Mouse (Mus musculus): Measurements from ENCODE around the gene Ubap2.

Gene Ubap2

DNA sequence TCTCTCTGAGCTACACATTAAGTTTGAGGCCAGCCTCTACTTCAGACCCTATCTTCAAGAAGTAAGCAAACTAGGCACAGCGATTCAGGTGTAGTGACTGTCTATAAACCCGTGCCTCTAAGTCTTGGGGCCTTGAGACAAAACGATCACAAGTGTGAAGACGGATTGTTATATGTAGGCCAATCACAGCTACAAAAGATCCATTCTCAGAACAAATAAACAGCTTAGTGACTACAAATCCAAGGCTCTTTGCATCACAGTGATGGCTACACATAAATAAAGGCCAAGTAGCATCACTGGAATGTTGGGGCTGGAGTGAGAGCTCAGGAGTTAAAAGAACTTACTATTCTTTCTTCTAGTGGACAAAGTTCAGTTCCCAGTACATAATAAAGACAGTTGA, 15.9 kb downstream of the Ubap2 start:
- no peak for DNase-seq

DNA sequence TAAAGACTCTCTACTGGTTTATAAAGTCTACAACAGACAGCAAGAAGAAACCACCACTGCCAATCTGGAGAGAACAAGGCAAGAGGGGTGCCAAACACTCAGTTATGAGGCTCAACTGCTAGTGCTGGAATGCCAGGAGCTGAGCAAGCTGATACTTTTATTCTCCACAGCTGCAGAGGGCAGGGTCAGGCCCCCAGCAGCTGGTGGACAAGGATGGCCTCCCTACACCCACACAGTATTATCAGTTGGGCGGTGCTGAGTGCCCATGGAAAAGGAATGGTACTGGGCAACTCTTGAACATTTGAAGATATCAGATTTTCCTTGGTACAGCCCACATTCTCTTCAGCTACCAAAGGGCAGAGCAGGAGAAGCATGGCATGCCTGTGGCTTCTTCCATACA, 17.2 kb downstream of the Ubap2 start:
- DNase-seq, result no peak

DNA sequence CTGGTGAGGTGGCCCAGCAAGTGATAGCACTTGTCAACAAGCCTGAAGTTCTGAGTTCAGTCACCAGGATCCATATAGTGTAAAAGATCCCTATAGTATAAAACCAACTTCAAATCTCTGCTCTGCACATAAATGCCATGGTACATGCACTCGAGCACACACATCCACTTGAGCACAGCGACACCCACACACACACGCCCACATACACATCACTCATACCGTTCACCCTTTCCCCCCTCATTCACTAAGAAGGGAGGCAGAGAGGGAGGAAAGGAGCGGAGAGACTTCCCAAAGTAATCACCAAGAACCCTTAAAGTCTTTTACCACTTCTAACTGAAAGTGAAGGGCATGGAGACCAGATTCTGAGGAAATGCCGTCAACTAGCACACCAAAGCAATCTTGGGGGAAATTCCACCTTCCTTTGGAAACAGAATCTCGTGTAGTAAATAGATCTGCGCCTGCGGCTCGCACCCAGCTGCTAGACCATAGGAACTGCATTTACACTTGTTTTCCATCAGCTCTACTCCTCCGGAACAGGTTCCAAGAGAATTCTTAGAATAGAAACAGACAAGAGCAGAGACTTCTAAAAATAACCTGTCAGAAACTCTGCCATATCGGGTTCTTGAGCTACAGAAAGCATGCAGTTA, 19.3 kb downstream of the Ubap2 start:
- no peak for DNase-seq

DNA sequence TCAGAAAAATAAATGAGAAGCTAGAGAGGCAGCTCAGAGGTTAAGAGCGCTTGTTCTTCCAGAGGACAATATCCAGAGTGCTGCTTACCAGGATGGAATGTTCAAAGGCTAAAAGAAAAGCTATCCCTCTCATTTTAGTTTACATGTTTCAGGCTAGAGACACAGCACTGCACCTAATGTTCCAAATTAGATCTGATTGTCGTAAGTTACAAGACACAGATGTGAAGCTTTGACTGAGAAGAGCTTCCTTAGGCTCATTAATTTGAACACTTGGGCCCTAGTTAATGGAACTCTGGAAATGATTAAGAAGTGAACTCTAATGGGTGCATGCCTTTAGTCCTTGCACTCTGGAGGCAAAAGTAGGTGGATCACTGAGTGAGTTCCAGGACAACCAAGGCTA, 21.2 kb downstream of the Ubap2 start:
- DNase-seq, result peak in 1 of 2 experiments; percentile 25

DNA sequence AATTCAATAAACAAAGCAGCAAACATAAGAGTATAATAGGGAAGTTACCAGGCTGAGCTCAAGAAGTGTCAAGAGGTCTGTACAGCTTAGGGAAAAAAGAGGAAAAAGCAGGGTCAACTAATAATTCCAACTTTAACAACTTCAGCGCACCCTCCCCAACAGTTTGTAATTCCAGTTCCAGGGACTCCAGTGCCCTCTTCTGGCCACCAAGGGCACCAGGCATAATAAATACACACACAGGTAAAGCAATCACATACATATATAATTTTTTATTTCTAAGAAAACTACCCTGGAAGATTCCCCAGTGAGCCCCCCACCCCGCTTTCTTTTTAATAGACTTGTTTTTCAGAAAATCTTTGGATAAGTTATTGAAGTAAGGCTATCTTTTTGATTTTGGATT, 29.5 kb downstream of the Ubap2 start:
- no peak for DNase-seq

DNA sequence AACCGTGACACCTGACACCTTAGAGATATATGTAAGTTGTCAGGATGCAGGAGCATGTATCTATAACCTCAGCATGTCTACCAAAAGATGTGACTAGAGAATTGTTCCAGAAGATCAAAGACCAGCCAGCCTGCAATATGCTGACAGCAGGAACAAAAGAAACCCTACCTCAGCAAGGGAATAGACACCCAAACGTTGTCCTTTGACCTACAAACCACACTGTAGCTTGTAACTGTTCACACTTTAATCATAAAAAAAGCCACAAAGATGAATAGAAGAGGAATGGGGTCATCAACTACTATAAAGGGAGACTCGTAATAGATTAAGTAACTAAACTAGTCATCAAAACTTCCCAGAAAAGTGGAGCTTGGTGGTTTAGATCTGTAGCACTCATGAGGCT, 34.0 kb downstream of the Ubap2 start:
- DNase-seq, result no peak

DNA sequence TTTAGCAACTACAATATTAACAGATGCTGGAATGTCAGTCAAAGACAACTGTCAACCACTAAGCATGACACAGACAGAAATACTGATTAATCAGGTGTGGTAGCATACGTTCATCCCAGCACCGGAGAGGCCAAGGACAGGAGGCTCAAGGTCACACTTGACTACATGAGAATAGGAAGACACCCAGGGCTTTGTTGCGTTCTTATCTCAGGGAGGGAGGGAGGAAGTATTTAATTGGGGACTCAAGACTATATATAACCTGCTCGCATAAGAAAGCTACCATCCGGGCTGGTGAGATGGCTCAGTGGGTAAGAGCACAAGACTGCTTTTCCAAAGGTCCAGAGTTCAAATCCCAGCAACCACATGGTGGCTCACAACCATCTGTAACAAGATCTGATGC, 39.3 kb downstream of the Ubap2 start:
- DNase-seq, result no peak

DNA sequence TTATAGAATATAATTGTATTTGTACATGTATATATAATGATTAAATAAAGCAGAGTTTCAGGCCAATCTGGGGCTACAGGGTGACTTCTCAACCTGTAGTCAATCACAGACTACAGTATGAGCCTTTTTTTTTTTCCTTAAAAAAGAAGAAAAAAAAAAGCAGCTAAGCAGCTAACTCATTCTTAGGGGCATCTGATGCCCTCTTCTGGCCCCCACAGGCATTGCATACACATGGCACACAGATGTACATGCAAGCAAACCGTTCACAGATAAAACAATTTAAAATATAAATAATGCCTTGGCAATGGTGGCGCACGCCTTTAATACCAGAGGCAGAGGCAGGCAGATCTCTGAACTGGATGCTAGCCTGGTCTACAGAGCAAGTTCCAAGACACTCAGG, 48.6 kb downstream of the Ubap2 start:
- peak; percentile 11 to 52 for DNase-seq

DNA sequence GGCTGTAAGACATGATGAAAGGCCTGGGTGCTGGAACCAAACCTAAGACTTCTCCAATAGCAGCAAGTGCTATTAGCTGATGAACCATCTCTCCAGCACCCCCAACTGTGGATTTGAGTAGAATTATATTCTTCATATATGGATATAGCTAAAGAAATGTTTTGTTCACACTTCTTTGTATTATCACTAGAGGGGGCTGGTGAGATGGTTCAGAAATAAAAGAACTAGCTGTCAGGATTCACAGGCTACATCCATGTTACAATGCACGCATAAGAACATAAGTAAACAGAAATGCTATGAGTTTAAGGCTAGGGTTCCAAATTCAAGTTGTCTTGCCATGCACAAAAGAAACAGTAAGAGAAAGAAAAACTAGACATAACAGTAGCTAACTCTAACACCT, 49.5 kb downstream of the Ubap2 start:
- DNase-seq, result no peak

DNA sequence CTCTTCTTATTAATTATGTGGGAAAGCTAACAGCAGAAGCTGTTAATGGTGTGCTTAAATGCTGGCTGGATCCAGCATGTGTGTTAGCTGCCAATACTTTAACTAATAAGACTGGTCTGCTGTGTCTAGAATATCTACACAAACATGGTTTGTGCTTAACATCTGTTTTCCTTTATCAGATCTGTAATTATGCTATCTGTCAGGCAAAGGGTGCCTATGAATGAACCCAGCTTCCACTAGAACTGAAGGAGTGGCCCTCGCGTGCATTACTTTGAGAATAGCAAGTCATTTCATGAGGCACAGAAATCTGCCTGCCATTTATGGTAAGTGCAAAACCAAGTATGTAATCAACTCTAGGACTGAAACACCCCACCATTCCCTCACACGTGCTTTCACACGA, 66.9 kb downstream of the Ubap2 start:
- no peak for DNase-seq

DNA sequence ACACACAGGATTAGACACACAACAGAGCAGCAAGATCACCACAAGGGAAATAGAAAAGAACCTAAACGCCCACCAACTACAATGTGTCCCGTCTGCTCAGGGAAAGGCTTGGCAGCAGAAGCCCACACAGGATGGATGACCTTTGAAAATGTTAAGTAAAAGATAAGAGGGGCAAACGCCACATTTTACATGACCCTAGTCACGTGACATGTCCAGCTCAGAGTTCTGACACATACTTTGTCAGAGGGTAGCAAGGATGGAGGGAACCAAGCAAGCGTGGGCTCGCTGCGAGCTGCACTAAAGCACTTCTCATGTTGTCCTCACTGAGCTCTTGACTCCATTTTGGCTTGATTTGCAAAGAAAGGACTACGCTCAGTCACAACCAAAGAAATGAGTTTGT, 69.2 kb downstream of the Ubap2 start:
- DNase-seq, result no peak

DNA sequence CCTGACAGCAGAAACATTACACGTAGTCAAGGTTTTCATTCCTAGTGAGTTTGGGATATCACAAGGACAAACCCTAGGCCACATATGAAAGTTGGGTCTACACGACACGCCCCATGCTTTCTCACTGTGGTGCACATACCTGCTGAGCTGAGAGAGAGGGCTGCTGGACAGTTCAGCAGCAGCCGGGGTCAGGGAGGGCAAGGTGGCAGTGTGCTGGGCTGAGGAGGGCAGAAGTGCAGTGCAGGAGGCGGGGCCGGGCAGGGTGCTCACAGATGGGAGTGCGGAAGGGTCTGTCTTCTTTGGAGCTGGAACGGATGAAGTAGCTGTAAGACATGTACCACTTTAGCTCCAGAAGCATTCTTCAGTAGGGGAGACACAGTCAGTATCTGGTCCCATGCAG, 72.8 kb downstream of the Ubap2 start:
- DNase-seq, result no peak

DNA sequence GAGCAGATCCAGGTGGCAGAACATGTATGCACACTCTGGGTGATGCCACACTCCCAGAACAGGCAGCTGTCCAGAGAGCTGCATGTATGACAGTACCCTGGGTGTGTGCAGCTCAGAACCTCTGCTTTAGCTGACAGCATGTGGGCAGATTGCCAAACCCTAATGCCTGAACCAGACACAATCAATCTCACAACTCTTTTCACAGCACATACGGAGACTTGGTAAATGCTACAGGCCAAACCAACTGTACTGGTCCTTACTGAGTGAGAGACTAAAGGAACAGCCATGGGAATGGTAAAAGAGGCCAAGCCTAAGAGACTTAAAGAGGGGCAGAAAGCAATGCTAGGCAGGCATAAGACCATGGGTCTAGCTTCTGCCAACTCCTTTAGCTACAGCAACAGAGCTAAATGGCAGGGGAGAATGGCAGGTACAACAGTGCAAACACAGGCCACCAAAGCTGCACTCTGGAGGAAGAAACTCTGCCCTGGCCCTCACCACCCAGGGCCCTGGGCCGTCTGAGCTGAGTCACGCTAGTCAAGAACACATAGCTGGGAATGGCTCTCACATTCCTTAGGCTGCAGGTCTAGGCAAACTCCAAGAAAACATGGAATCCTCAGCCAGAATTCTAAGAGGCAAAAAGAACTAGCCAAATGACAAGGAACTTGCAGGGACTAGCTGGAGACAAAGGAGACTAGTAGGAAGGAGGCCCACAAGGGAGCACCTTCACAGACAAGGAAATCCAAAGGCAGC, 77.9 kb downstream of the Ubap2 start:
- no peak for DNase-seq

DNA sequence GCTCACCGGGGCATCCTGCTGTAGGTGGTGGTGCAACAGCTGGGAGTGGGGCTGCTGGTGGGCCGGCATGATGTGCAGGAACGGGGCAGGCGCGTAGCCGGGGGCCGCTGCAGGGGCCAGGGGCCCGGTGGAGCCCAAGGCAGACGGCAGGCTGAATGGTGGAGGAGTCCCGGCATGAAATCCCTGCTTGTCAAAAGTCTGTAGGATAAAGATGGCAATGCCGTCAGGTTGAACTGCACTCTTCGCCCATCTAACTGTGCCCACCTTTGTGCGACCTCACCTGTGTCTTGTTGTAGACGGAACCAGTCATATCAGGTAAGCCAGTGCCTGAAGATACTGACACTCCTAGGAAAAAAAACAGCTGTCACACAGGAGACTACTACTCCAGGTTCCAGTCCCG, 79.6 kb downstream of the Ubap2 start:
- DNase-seq, result no peak

DNA sequence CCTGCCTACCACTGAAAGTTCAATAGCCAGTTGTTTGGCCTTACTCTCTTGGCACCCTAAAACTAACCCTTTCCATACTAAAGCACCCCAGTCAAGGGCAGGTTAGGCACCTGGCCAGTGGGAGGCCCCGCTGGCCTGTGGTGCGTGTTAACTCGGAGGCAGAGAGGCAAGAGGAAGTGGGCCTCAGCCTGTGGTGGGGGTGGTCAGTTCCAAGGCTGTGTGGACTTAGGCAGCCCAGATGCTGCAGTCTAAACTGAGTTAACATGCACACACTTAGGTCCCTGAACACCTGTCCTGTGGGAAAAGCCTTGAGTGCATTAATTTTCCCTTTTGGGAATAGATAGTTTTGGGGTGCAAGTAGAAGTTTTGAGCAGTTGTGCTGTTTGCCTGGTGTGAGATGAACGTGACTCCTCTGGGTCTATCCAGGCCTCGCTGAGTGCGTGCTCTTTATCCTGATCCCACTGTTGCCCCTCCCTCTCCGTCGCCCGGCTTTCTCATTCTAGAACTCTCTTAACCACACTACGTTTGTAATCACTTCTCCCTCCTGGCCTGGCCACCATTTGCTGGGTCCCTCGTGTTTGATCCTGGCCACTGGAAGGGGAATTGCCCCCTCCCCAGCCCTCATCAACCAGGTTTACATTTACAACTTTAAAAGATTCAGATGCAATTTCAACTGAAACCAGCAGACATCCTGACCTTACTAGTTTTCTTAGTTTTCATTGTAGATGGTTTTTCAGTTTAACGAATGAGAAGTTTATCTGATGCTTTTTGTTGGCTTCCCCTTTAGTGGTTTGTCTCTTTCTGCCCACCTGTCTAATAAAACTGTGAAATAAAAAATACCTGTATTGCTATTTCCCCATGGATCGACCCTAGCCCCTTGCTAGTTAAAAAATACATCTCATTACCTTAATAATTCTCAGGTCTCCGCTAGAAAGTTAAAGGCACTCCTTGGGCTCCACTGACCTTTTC, 82.1 kb downstream of the Ubap2 start:
- no peak for DNase-seq

DNA sequence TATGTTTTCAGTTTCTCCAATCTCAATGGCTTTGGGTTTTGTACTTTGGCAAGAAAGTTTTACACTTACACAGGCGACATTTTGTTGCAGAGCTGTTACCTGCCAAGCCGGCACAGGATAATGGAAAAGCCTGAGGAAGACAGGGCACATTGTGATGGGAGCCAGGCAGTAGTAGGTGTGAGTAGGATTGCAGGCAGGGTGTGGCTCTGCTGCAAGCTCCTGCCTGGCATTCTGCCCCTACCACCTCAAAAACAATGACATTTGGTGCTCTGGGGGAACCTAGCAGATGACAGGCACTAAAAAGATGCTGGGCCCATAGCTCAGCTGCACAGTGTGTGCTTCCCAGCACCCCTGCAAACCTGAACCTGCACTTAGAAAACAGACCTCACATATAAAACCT, 85.1 kb downstream of the Ubap2 start:
- DNase-seq, result no peak

DNA sequence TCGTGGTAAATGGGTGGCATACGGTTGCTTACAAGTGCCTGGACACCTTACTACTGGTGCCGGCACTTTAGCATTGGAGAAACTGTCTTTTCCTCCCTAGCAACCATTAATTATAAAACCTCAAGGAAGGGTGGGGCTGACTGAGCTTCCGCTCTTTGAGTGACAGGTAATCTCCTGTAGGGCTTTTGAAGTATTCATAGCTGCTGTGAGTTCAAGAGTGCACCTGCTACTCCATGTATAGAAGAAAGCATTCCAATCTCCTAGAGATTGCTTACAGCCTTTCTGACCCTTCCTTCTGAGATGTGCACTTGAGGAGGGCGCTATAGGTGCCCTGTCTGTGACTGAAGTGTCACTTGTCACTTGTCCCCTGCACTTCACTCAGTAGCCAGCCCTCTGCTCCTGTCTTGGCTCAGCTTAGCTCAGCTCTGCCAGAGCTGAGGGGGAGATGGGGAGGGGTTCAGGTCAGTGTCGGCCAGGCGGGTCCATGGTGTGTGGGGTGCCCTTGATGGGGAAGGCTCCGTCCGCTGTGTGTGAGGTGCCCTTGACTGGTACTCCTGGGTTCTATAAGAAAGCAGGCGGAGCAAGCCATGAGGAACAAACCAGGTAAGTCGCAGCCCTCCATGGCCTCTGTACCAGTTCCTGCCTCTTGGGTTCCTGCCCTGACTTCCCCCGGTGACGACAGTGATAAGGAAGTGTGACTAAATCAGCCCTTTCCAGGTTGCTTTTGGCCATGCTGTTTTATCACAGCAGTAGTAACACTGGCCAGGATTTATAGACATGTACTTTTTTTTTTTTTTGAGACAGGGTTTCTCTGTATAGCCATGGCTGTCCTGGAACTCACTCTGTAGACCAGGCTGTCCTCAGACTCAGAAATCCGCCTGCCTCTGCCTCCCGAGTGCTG, 94.9 kb downstream of the Ubap2 start:
- no peak for DNase-seq

DNA sequence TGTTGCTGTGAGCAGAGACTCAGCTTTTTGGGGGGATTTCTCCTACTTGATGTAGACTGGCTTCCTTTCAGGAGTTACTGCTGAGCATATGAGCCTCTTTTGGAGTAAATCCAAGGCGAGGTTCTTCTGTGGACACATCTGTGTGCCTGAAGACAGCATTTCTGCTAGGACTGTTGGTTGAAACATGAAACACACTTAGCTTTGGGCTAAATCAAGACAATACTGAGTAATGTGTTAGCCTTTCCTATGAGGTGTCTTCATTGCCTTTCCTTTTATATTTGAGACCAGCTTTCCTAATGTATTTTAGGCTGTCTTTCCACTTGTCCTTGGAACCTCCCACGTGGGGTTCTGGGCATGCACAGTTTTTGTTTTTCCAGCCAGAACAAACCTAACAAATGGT, 100.3 kb downstream of the Ubap2 start:
- DNase-seq, result no peak

DNA sequence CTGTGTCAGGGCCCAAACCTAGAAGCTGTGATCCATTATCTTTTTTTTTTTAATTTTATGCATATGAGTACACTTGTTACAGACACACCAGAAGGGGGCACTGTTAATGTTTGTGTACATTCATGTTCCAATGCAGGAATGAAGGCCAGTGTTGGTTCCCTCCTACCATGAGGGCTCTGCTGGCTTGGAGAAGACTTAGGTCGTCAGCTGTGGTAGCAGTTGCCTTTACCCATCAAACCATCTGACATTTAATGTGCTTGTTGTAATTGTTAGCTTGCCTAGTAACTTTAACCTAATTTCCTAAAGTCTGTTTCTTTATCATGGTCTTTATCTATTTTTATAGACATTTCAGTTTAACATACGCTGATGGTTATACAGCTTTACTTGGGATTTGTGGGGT, 104.0 kb downstream of the Ubap2 start:
- no peak for DNase-seq

DNA sequence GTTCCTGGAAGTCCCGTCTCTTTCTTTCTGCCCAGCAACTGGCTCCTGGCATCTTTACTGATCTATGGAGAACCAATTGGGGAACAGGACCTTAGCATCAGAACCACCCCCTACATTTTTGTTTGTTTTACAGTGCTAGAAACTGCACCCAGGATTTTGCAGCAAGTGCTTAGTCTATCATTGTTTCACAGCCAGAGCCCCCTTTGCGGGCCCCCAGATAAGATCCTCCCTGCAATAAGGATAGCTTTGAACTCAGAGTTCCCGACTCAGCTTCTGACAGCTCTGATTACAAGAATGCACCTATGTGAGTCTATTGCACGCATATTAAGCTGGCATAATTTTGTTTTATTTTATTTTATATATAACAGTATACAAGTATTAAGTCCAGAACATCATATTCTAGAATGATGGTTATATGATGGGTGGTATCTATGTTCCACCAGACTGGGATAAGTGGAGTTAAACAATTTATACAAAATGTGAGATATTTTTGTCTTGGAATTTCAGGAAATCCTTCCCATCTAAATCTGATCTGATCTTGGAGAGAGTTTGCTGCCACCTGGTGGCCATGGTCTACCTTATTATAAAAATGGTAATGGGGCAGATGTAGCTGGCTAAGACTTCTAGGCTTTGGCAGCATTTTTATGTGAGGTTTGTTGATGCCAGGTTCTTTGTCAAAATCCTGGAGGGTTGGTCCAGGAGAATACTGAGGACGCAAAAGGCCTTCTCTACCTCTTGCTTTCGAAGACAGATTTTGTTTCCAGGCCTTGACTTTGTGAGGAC, 109.1 kb downstream of the Ubap2 start:
- peak; percentile 53 to 82 for DNase-seq

DNA sequence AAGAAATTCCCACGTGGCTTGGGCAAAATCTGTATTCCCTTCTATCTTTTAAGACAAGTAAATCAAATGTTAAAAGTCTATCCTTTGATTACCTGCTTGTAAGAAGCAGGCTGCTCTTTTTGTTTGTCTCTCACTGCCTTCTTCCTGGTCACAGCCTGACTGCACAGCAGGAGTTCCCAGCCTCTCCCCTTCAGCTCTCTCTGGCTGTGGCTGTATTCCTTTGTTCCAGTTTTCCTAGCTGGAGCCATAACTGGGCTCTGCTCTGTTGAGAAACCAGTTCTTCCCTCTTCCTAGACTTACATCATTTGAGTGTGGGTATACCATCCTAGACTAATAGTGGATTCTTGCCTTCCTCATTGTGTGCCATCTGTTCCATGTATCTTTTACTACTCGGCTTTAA, 110.0 kb downstream of the Ubap2 start:
- no peak for DNase-seq

DNA sequence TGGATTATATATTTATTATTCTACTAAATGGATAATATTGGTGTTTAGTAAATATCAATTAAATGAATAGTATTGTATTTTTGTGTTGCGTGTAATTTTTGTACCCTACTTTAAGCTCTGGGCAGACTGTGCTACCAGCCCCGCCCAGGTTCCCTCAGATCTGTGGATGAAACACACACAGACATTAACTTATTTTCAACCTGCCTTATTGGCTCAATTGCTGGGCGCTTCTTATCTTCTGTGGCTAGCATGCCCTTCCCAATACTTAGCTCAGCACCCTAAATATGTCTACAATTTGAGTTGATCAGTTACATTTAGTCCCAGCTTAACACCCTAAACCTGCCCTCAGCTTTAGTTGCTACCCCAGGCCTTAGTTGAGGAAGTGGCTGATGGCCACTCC, 113.7 kb downstream of the Ubap2 start:
- DNase-seq, result no peak

All from kidney, adult 8-10 months (tissue).